Mouse (Mus musculus) CH12.LX (cell line): Measurements from ENCODE around the gene Adgrg5. TPM values are rescaled to one million over a fixed set of nuclear protein-coding genes. Genes with fewer than 3 reads are reported as not detected.

Experiments used
- DNase-seq: peaks from one replicate; pipeline ENCODE4 v3.0.0-alpha.2; 2013; ENCODE audit errors: extremely low read depth
- H3K27ac ChIP-seq: 2 replicates; pipeline ENCODE4 v1.5.1; 2012; ENCODE audit warnings: low read depth, mild to moderate bottlenecking, control low read depth, moderate library complexity; ENCODE audit not compliant: insufficient read depth
- H3K27me3 ChIP-seq: replicated peaks from 2 replicates; pipeline ENCODE3; 2012; ENCODE audit warnings: inconsistent platforms
- H3K36me3 ChIP-seq, 2 experiments: replicated peaks in 1 of 2; 2 replicates each; pipeline versions ENCODE3 to v1.6.1; 2012; ENCODE audit warnings: inconsistent platforms in 1 of 2, low read length in 1 of 2, mild to moderate bottlenecking in 1 of 2, mixed read lengths in 1 of 2, moderate library complexity in 1 of 2; ENCODE audit not compliant: control insufficient read depth in 1 of 2, insufficient read depth in 1 of 2
- H3K4me1 ChIP-seq, 2 experiments: 2 replicates each; pipeline ENCODE4 v1.6.1; 2012; ENCODE audit warnings: inconsistent platforms in 1 of 2, moderate library complexity in 1 of 2; ENCODE audit not compliant: insufficient read depth in 2 of 2, control insufficient read depth in 1 of 2
- H3K4me2 ChIP-seq: 2 replicates; pipeline ENCODE4 v1.6.1; 2012; ENCODE audit warnings: low read depth, mild to moderate bottlenecking, control low read depth; ENCODE audit not compliant: poor library complexity, insufficient read depth, severe bottlenecking
- H3K4me3 ChIP-seq, 3 experiments: fragments of 150-350 bp in 1 of 3; sonication (generic) in 1 of 3; replicated peaks in 1 of 3; 2 replicates each; pipeline versions ENCODE3 to v1.5.1; 2011 to 2012; ENCODE audit warnings: low read depth in 2 of 3, low read length in 2 of 3, mild to moderate bottlenecking in 2 of 3, moderate library complexity in 2 of 3, control low read depth in 1 of 3, improper control_type of control experiment in 1 of 3, inconsistent platforms in 1 of 3, mixed read lengths in 1 of 3; ENCODE audit not compliant: poor library complexity in 1 of 3
- H3K79me2 ChIP-seq: replicated peaks from 2 replicates; pipeline ENCODE4 v1.6.1; 2012; ENCODE audit warnings: mild to moderate bottlenecking, moderate library complexity; ENCODE audit not compliant: control insufficient read depth, poor library complexity, insufficient read depth, severe bottlenecking; ENCODE audit errors: extremely low read depth
- H3K9ac ChIP-seq: 2 replicates; pipeline ENCODE4 v1.6.1; 2012; ENCODE audit warnings: low read depth, mild to moderate bottlenecking, control low read depth, moderate library complexity; ENCODE audit not compliant: insufficient read depth
- H3K9me3 ChIP-seq: replicated peaks from 2 replicates; pipeline ENCODE3; 2012; ENCODE audit warnings: low read length, inconsistent platforms, mixed read lengths
- BHLHE40 ChIP-seq: IDR thresholded peaks from 2 replicates; pipeline ENCODE4 v1.6.1; 2011; ENCODE audit warnings: mild to moderate bottlenecking, low read depth, low read length, improper control_type of control experiment
- CHD1 ChIP-seq: IDR thresholded peaks from 2 replicates; pipeline ENCODE4 v1.6.1; 2012; ENCODE audit warnings: low read depth, low read length, improper control_type of control experiment, inconsistent platforms
- CHD2 ChIP-seq: IDR thresholded peaks from 2 replicates; pipeline ENCODE4 v1.6.1; 2011; ENCODE audit warnings: low read length, improper control_type of control experiment
- CTCF ChIP-seq, 2 experiments: IDR thresholded peaks in 1 of 2; conservative IDR thresholded peaks in 1 of 2; 2 replicates each; pipeline ENCODE4 v1.5.1; 2011 to 2012; ENCODE audit warnings: low read depth in 2 of 2, low read length in 2 of 2, improper control_type of control experiment in 1 of 2, inconsistent platforms in 1 of 2, mild to moderate bottlenecking in 1 of 2, moderate library complexity in 1 of 2
- E2F4 ChIP-seq: IDR thresholded peaks from 2 replicates; pipeline ENCODE4 v1.6.1; 2011; ENCODE audit warnings: low read depth, low read length, improper control_type of control experiment; ENCODE audit not compliant: insufficient replicate concordance
- ELF1 ChIP-seq: IDR thresholded peaks from 2 replicates; pipeline ENCODE4 v1.6.1; 2014; ENCODE audit warnings: low read depth, mild to moderate bottlenecking, inconsistent platforms, low read length, improper control_type of control experiment
- EP300 ChIP-seq: IDR thresholded peaks from 2 replicates; pipeline ENCODE4 v1.6.1; 2011; ENCODE audit warnings: low read length, improper control_type of control experiment
- ETS1 ChIP-seq: conservative IDR thresholded peaks from 2 replicates; pipeline ENCODE4 v1.6.1; 2012; ENCODE audit warnings: low read depth, mild to moderate bottlenecking, inconsistent platforms, low read length, improper control_type of control experiment, moderate library complexity
- HCFC1 ChIP-seq: IDR thresholded peaks from 2 replicates; pipeline ENCODE4 v1.6.1; 2012; ENCODE audit warnings: low read depth, mild to moderate bottlenecking, inconsistent platforms, low read length, improper control_type of control experiment
- IRF4 ChIP-seq: IDR thresholded peaks from 2 replicates; pipeline ENCODE4 v1.6.1; 2014; ENCODE audit warnings: low read depth, mild to moderate bottlenecking, inconsistent platforms, low read length, improper control_type of control experiment
- JUN ChIP-seq: IDR thresholded peaks from 2 replicates; pipeline ENCODE4 v1.6.1; 2011; ENCODE audit warnings: low read depth, mild to moderate bottlenecking, low read length, improper control_type of control experiment, moderate library complexity; ENCODE audit not compliant: insufficient read depth
- KAT2A ChIP-seq: IDR thresholded peaks from 2 replicates; pipeline ENCODE4 v1.6.1; 2012; ENCODE audit warnings: low read length, improper control_type of control experiment, inconsistent platforms; ENCODE audit not compliant: insufficient replicate concordance
- MEF2A ChIP-seq: IDR thresholded peaks from 2 replicates; pipeline ENCODE4 v1.6.1; 2014; ENCODE audit warnings: low read depth, mild to moderate bottlenecking, inconsistent platforms, low read length, improper control_type of control experiment, borderline replicate concordance
- MXI1 ChIP-seq: IDR thresholded peaks from 2 replicates; pipeline ENCODE4 v1.6.1; 2011; ENCODE audit warnings: mild to moderate bottlenecking, low read depth, low read length, improper control_type of control experiment
- MYC ChIP-seq: IDR thresholded peaks from 2 replicates; pipeline ENCODE4 v1.6.1; 2011; ENCODE audit warnings: low read depth, mild to moderate bottlenecking, improper control_type of control experiment, low read length
- NELFE ChIP-seq: IDR thresholded peaks from 2 replicates; pipeline ENCODE4 v1.6.1; 2011; ENCODE audit warnings: low read depth, low read length, improper control_type of control experiment
- RAD21 ChIP-seq: IDR thresholded peaks from 2 replicates; pipeline ENCODE4 v1.6.1; 2011; ENCODE audit warnings: low read depth, mild to moderate bottlenecking, low read length, improper control_type of control experiment, moderate library complexity
- RCOR1 ChIP-seq: conservative IDR thresholded peaks from 2 replicates; pipeline ENCODE4 v1.6.1; 2012; ENCODE audit warnings: low read depth, mild to moderate bottlenecking, inconsistent platforms, low read length, improper control_type of control experiment
- TBP ChIP-seq: conservative IDR thresholded peaks from 2 replicates; pipeline ENCODE4 v1.6.1; 2011; ENCODE audit warnings: low read depth, low read length, improper control_type of control experiment
- TCF12 ChIP-seq: IDR thresholded peaks from 2 replicates; pipeline ENCODE4 v1.6.1; 2014; ENCODE audit warnings: low read depth, mild to moderate bottlenecking, inconsistent platforms, low read length, improper control_type of control experiment
- UBTF ChIP-seq: IDR thresholded peaks from 2 replicates; pipeline ENCODE4 v1.6.1; 2012; ENCODE audit warnings: low read depth, mild to moderate bottlenecking, inconsistent platforms, low read length, improper control_type of control experiment, moderate library complexity
- ZC3H11A ChIP-seq: IDR thresholded peaks from 2 replicates; pipeline ENCODE4 v1.6.1; 2012; ENCODE audit warnings: low read depth, mild to moderate bottlenecking, inconsistent platforms, low read length, improper control_type of control experiment
- ZMIZ1 ChIP-seq: IDR thresholded peaks from 2 replicates; pipeline ENCODE4 v1.6.1; 2012; ENCODE audit warnings: low read depth, mild to moderate bottlenecking, inconsistent platforms, low read length, improper control_type of control experiment
- ZNF384 ChIP-seq: IDR thresholded peaks from 2 replicates; pipeline ENCODE4 v1.6.1; 2012; ENCODE audit warnings: low read depth, low read length, improper control_type of control experiment, inconsistent platforms
- dilution Hi-C: fragments of 300-500 bp; cut with MboI; formaldehyde crosslinking; loops from 2 replicates; pipeline ENCODE4 v1.14.3; 2020; ENCODE audit warnings: low sequenced_read_pairs; ENCODE audit not compliant: extremely low pct_unique_long_range_greater_than_20kb, extremely low pct_ligation_motif_present
- in situ Hi-C: fragments of 300-500 bp; cut with MboI; formaldehyde crosslinking; loops from 3 replicates; pipeline ENCODE4 v1.14.3; 2019; ENCODE audit warnings: low sequenced_read_pairs, low pct_ligation_motif_present, low pct_unique_long_range_greater_than_20kb, mixed read lengths
- polyA plus RNA-seq: library from polyadenylated mRNA; unstranded; fragments of >175 nt; gene quantifications from 2 replicates; pipeline ENCODE4 v1.2.1, GENCODE M21; 2012; ENCODE audit warnings: low read depth; ENCODE audit not compliant: insufficient read length
- total RNA-seq, 2 experiments: library from RNA; depleted of rRNA; stranded (reverse); fragments of 300-350 nt in 1 of 2; fragments of >200 nt in 1 of 2; gene quantifications; 2 replicates each; pipeline ENCODE4 v1.2.3; 2012 to 2014

Gene Adgrg5
- total and polyA plus RNA-seq, 3 experiments, result 0.81 to 10.0 (median 6.9) TPM

GRCm38 (mm10) chr8:94935172-94935571 lies 11.7 kb downstream of the Adgrg5 start:
- Histone ChIP-seq H3K9me3 (no peaks in the 10 kb centered on the region), H3K79me2 (no peaks in the 10 kb centered on the region), H3K27ac (no peak overlapping the region), H3K4me2 (no peak overlapping the region), H3K4me1 (peaks cover 12 to 23% of the 10 kb centered on the region in 2 experiments), H3K9ac (no peak overlapping the region), H3K27me3 (no peaks in the 10 kb centered on the region), H3K36me3 (peaks cover 0 to 26% of the 10 kb centered on the region in 2 experiments), H3K4me3 (no peak overlapping the region)
- DNase-seq, result no peak
- in situ Hi-C loops (no loop called here), dilution Hi-C loops (no loop called here)
- no peak for TF ChIP-seq MXI1
- no peak for TF ChIP-seq RCOR1
- TF ChIP-seq ZC3H11A, result no peak
- no peak for TF ChIP-seq EP300
- TF ChIP-seq ETS1, result no peak
- no peak for TF ChIP-seq BHLHE40
- TF ChIP-seq NELFE, result no peak
- no peak for TF ChIP-seq JUN
- TF ChIP-seq RAD21, result peak; percentile 29
- TF ChIP-seq MYC, result no peak
- no peak for TF ChIP-seq KAT2A
- TF ChIP-seq TBP, result no peak
- no peak for TF ChIP-seq ZMIZ1
- TF ChIP-seq CHD2, result no peak
- 0 out of 2 replicates have a peak, but pooled peaks have one; percentile 11 for TF ChIP-seq ZNF384
- TF ChIP-seq MEF2A, result no peak
- TF ChIP-seq HCFC1, result no peak
- no peak for TF ChIP-seq IRF4
- no peak for TF ChIP-seq E2F4
- TF ChIP-seq TCF12, result no peak
- no peak for TF ChIP-seq UBTF
- TF ChIP-seq CHD1, result no peak
- peak in 1 of 2 experiments; percentile 32; a peak in 1 of 4 replicates for TF ChIP-seq CTCF (conservative IDR thresholded peaks at IDR 0.05 in 1 of 2, IDR thresholded peaks at IDR 0.05 in 1 of 2; ENCODE audit: low read depth in 2 of 2, low read length in 2 of 2)
- no peak for TF ChIP-seq ELF1
